Mouse (Mus musculus) urinary bladder, postnatal 10 days (tissue): Measurements from ENCODE around the gene Csdc2.
A peak's percentile ranks its signal among the peaks of the same experiment; 100 is the strongest.
"Not testable (repeated sequence)": the region's sequence is repeated elsewhere in the genome, so short reads cannot be mapped to it uniquely, and the experiment has no call there.

ENCODE experiments used
- DNase-seq: peaks from one replicate; pipeline ENCODE4 v3.0.0; 2022; ENCODE audit warnings: low spot score

Gene Csdc2

GRCm38 (mm10) chr15:81955414-81955813 lies 18.9 kb downstream of the Csdc2 start:
- DNase-seq = no peak

GRCm38 (mm10) chr15:81956457-81956856 lies 19.9 kb downstream of the Csdc2 start:
- no peak for DNase-seq

GRCm38 (mm10) chr15:81957598-81957997 lies 21.0 kb downstream of the Csdc2 start:
- DNase-seq = no peak

GRCm38 (mm10) chr15:81958906-81959305 lies 22.3 kb downstream of the Csdc2 start:
- DNase-seq = no peak

GRCm38 (mm10) chr15:81960171-81961077 lies 23.9 kb downstream of the Csdc2 start, which contains the start of gene Pmm1:
TSS of gene Pmm1 (minus strand) at chr15:81960930.
- peak; percentile 89 for DNase-seq

- DNase-seq = no peak
These were observed 24.5 kb downstream of the Csdc2 start for GRCm38 (mm10) chr15:81961078-81961451.

GRCm38 (mm10) chr15:81964262-81964661 lies 27.7 kb downstream of the Csdc2 start:
- no peak for DNase-seq

GRCm38 (mm10) chr15:81964980-81965545 lies 28.5 kb downstream of the Csdc2 start:
- no peak for DNase-seq

GRCm38 (mm10) chr15:81966062-81966829 lies 29.7 kb downstream of the Csdc2 start:
- no peak for DNase-seq

- DNase-seq = no peak
These were observed 31.3 kb downstream of the Csdc2 start for GRCm38 (mm10) chr15:81967821-81968220.

- DNase-seq = no peak
These were observed 31.9 kb downstream of the Csdc2 start for GRCm38 (mm10) chr15:81968447-81968846.

GRCm38 (mm10) chr15:81969173-81969572 lies 32.6 kb downstream of the Csdc2 start:
- DNase-seq = no peak

GRCm38 (mm10) chr15:81969635-81970034 lies 33.1 kb downstream of the Csdc2 start:
- DNase-seq = not testable (repeated sequence)

GRCm38 (mm10) chr15:81970498-81970897 lies 33.9 kb downstream of the Csdc2 start:
- not testable (repeated sequence) for DNase-seq

GRCm38 (mm10) chr15:81975156-81975555 lies 38.6 kb downstream of the Csdc2 start:
- not testable (repeated sequence) for DNase-seq

- no peak for DNase-seq
These were observed 43.8 kb downstream of the Csdc2 start, which contains the start of gene 1700029P11Rik for GRCm38 (mm10) chr15:81980321-81980720. TSS of gene 1700029P11Rik (plus strand) at chr15:81980540.

GRCm38 (mm10) chr15:81982173-81982572 lies 45.6 kb downstream of the Csdc2 start:
- no peak for DNase-seq

GRCm38 (mm10) chr15:81985267-81986161 lies 49.0 kb downstream of the Csdc2 start:
- no peak for DNase-seq

GRCm38 (mm10) chr15:81987646-81988045 lies 51.1 kb downstream of the Csdc2 start, which contains the start of gene Xrcc6:
TSS of gene Xrcc6 (plus strand) at chr15:81987835.
- DNase-seq = no peak

GRCm38 (mm10) chr15:81989371-81990062 lies 53.0 kb downstream of the Csdc2 start:
- peak; percentile 58 for DNase-seq

- DNase-seq = no peak
These were observed 54.0 kb downstream of the Csdc2 start for GRCm38 (mm10) chr15:81990549-81990948.
